Mouse (Mus musculus): ENCODE data around the gene S100a10. TPM values are rescaled to one million over a fixed set of nuclear protein-coding genes. Genes with fewer than 3 reads are reported as not detected.

Gene S100a10
- total RNA-seq (2023), result 100 to 1,000 TPM; 209 to 340 TPM

DNA sequence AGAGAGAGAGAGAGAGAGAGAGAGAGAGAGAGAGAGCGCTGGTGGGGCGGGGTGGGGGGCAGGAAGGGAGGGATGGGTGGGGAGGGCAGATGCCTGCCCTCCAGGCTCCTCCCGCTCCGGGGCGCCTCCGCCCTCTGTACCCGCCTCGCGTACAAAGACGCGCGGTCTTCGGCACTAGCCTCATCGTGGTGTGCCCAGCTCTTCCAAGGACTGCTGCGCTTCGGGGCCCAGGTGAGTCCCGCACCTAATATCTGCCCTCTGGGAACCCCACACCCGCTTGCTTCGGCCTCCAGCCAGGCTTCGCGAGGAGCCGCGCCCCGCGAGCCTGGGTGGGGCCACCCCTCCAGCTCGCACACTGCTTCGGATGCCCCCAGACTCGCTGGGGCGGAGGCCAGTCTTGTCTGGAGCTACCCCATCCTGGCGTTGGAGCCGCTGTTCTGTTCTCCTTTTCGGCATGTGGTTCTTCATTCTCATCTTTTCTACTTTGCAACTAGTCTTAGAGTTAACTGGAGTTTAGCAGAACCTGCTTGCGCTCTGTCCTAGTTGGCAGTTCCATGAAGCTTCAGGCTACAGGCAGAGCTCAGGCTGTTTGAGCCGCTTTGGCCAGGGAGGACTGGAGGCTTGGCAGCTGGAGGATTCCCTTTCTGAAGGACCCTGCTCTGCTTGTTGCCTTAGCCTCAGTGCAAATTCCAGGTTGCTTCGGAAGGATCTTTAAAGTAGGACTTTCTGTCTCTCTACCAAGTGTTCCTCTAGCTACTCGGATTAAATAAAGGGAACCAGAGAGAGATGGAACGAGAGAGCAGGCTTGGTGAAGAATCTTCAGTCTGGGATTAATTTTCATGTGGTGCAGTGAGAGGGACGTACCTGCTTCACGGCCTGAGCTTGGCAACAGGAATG is at the start of gene S100a10:
Gene S100a10 (plus strand): TSS at position 100 of the 897 bp plus-strand sequence.

GRCm38 (mm10) chr3:93520330-93521193 is 34.3 kb upstream of the S100a10 start, which contains the start of gene S100a11:
TSS of gene S100a11 (plus strand) at chr3:93520488.

Other genes with a start within 250 kb of the S100a10 start
- not detected for gene Hrnr, start 235.3 kb upstream of the S100a10 start, total RNA-seq (2023)
- gene Rptn, start 161.4 kb upstream of the S100a10 start, total RNA-seq (2023), result not detected
- gene Tchh, start 112.8 kb upstream of the S100a10 start, total RNA-seq (2023), result 1 to 10 TPM; 1.2 to 1.5 TPM
- gene Tchhl1, start 86.3 kb upstream of the S100a10 start, total RNA-seq (2023), result not detected
- 1,000 to 10,000 TPM; 3,647 to 3,826 TPM for gene S100a11, start 34.6 kb upstream of the S100a10 start, total RNA-seq (2023)
- not detected for gene Tdpoz2, start 97.6 kb downstream of the S100a10 start, total RNA-seq (2023)
- gene Tdpoz1, start 121.2 kb downstream of the S100a10 start, total RNA-seq (2023), result not detected
- gene Gm37596, start 138.0 kb downstream of the S100a10 start, total RNA-seq (2023), result not detected
- gene Gm5773, start 217.9 kb downstream of the S100a10 start, total RNA-seq (2023), result not detected
- not detected for gene Tdpoz4, start 241.3 kb downstream of the S100a10 start, total RNA-seq (2023)